Mouse (Mus musculus): ENCODE data around the gene Mta3.

- TF ChIP-seq POLR2A (IDR thresholded peaks at IDR 0.05; ENCODE audit: extremely low read depth, insufficient read depth, low read length): no peak
- no peak for TF ChIP-seq CTCF (IDR thresholded peaks at IDR 0.05; ENCODE audit: extremely low read depth, insufficient read depth, low read length)
Measured at GRCm38 (mm10) chr17:83859639-83860038, 153.7 kb downstream of the Mta3 start.
